Mouse (Mus musculus): ENCODE data around the gene Rwdd1. TPM values are rescaled to one million over a fixed set of nuclear protein-coding genes. Genes with fewer than 3 reads are reported as not detected.

The Rwdd1 gene
- polyA plus RNA-seq (2014; fragmentation: Nextera tagmentation; extraction: Ambion mirVana): 138 and 141 TPM in 2 replicates

- DNase-seq (ENCODE audit: low spot score): peak; percentile 99
- Histone ChIP-seq H3K9me3 (ENCODE audit: control insufficient read depth, low read length) (no peaks in the 10 kb centered on the region), H3K9ac (ENCODE audit: low read depth, low read length) (peak within 1 kb of the TSS; percentile 83), H3K27me3 (replicated peaks; ENCODE audit: control insufficient read depth, insufficient read depth, low read length) (no peaks in the 10 kb centered on the region), H3K4me2 (ENCODE audit: low read depth, low read length) (peak within 1 kb of the TSS; percentile 76), H3K27ac (replicated peaks; ENCODE audit: low read depth, low read length) (peak within 1 kb of the TSS; percentile 92), H3K36me3 (ENCODE audit: control insufficient read depth, insufficient read depth, low read length) (no peaks in the 10 kb centered on the region), H3K4me3 (ENCODE audit: low read depth, low read length) (peak within 1 kb of the TSS; percentile 75), H3K4me1 (ENCODE audit: control insufficient read depth, insufficient read depth, low read length) (peaks cover 8% of the 10 kb centered on the region)
- peak; percentile 100 for ATAC-seq (ENCODE audit: low read depth)
- WGBS: under 1% methylated on average over 47 of the region's 82 CpGs
Measured at GRCm38 (mm10) chr10:34019302-34020075, at the start of gene Rwdd1. Gene Rwdd1, minus strand, starts transcription at chr10:34019624.

DNA sequence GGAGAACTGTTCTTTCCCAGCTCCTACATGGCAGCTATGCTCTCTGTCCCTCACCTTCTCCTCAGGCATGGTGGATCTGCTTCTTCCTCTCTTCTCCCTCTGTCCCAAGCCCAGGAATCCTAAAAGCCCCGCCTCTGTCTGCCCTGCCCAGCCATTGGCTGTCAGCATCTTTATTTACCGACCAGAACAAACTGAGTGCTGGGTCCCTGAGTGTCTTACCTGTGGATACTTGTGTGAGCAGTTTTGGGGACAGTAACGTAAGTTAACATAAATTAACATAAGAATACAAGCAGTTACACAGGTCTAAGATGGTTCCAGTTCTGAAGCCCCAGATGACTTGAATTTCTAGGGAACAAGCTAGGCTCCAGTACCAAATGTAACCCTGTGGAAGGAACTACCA, 47.2 kb upstream of the Rwdd1 start:
- H3K9me3 ChIP-seq (ENCODE audit: control insufficient read depth, low read length): no peaks in the 10 kb centered on the region
- 61% methylated on average over 3 of the region's 3 CpGs for WGBS
- H3K4me3 ChIP-seq (ENCODE audit: low read depth, low read length): no peak overlapping the region
- H3K4me1 ChIP-seq (ENCODE audit: control insufficient read depth, insufficient read depth, low read length): no peaks in the 10 kb centered on the region
- no peak overlapping the region for H3K4me2 ChIP-seq (ENCODE audit: low read depth, low read length)
- H3K27ac ChIP-seq (replicated peaks; ENCODE audit: low read depth, low read length): no peak overlapping the region
- H3K9ac ChIP-seq (ENCODE audit: low read depth, low read length): no peak overlapping the region
- no peaks in the 10 kb centered on the region for H3K27me3 ChIP-seq (replicated peaks; ENCODE audit: control insufficient read depth, insufficient read depth, low read length)
- H3K36me3 ChIP-seq (ENCODE audit: control insufficient read depth, insufficient read depth, low read length): no peaks in the 10 kb centered on the region
- ATAC-seq (ENCODE audit: low read depth): no peak
- DNase-seq (ENCODE audit: low spot score): no peak

GRCm38 (mm10) chr10:34053987-34054386, 34.6 kb upstream of the Rwdd1 start:
- no peaks in the 10 kb centered on the region for H3K9me3 ChIP-seq (ENCODE audit: control insufficient read depth, low read length)
- DNase-seq (ENCODE audit: low spot score) (no peak), ATAC-seq (ENCODE audit: low read depth) (no peak)
- no peaks in the 10 kb centered on the region for H3K27me3 ChIP-seq (replicated peaks; ENCODE audit: control insufficient read depth, insufficient read depth, low read length)
- 94% methylated on average over 2 of the region's 2 CpGs for WGBS
- H3K27ac ChIP-seq (replicated peaks; ENCODE audit: low read depth, low read length): no peak overlapping the region
- H3K36me3 ChIP-seq (ENCODE audit: control insufficient read depth, insufficient read depth, low read length): no peaks in the 10 kb centered on the region
- no peak overlapping the region for H3K9ac ChIP-seq (ENCODE audit: low read depth, low read length)
- no peak overlapping the region for H3K4me3 ChIP-seq (ENCODE audit: low read depth, low read length)
- no peak overlapping the region for H3K4me2 ChIP-seq (ENCODE audit: low read depth, low read length)
- H3K4me1 ChIP-seq (ENCODE audit: control insufficient read depth, insufficient read depth, low read length): no peaks in the 10 kb centered on the region

GRCm38 (mm10) chr10:34044210-34044609, 24.8 kb upstream of the Rwdd1 start, which contains the start of gene Calhm4:
Gene Calhm4, minus strand, starts transcription at chr10:34044310.
- no peak within 1 kb of the TSS for H3K4me2 ChIP-seq (ENCODE audit: low read depth, low read length)
- H3K36me3 ChIP-seq (ENCODE audit: control insufficient read depth, insufficient read depth, low read length): no peaks in the 10 kb centered on the region
- no peaks in the 10 kb centered on the region for H3K9me3 ChIP-seq (ENCODE audit: control insufficient read depth, low read length)
- no peaks in the 10 kb centered on the region for H3K4me1 ChIP-seq (ENCODE audit: control insufficient read depth, insufficient read depth, low read length)
- no peak within 1 kb of the TSS for H3K9ac ChIP-seq (ENCODE audit: low read depth, low read length)
- no peaks in the 10 kb centered on the region for H3K27me3 ChIP-seq (replicated peaks; ENCODE audit: control insufficient read depth, insufficient read depth, low read length)
- 86% methylated on average over 5 of the region's 5 CpGs for WGBS
- DNase-seq (ENCODE audit: low spot score): no peak
- no peak within 1 kb of the TSS for H3K4me3 ChIP-seq (ENCODE audit: low read depth, low read length)
- H3K27ac ChIP-seq (replicated peaks; ENCODE audit: low read depth, low read length): no peak within 1 kb of the TSS
- ATAC-seq (ENCODE audit: low read depth): no peak

DNA sequence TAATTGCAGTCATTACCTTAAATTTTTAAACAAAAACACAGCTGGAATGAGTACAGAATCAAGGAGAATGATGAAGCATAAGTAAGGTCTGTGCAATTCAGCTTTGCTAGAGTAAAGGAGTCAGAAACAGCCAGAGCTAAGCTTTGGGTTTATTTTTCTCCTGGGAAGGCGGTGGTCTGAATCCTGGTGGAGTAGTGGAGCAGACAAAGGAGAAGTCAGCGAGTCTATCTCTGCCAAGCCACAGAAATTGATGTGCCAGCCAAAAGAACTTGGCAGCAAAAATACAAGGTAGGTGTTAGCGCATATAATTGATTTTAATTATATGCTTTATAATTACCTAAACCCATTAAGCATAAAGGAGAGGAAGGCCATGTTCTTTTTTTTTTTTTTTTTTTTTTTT, 18.0 kb upstream of the Rwdd1 start, which contains the start of gene Trappc3l:
TSS of gene Trappc3l (plus strand) at position 197 of the 400 bp plus-strand sequence.
- Histone ChIP-seq H3K4me3 (ENCODE audit: low read depth, low read length) (no peak within 1 kb of the TSS), H3K27ac (replicated peaks; ENCODE audit: low read depth, low read length) (0 out of 2 replicates have a peak within 1 kb of the TSS, but pooled peaks have one; percentile 15), H3K27me3 (replicated peaks; ENCODE audit: control insufficient read depth, insufficient read depth, low read length) (no peaks in the 10 kb centered on the region), H3K36me3 (ENCODE audit: control insufficient read depth, insufficient read depth, low read length) (no peaks in the 10 kb centered on the region), H3K4me2 (ENCODE audit: low read depth, low read length) (no peak within 1 kb of the TSS), H3K4me1 (ENCODE audit: control insufficient read depth, insufficient read depth, low read length) (peaks cover 7% of the 10 kb centered on the region; the same call in 1 of the 2 replicates), H3K9ac (ENCODE audit: low read depth, low read length) (no peak within 1 kb of the TSS), H3K9me3 (ENCODE audit: control insufficient read depth, low read length) (no peaks in the 10 kb centered on the region)
- peak; percentile 13 for DNase-seq (ENCODE audit: low spot score)
- ATAC-seq (ENCODE audit: low read depth): 0 out of 2 replicates have a peak, but pooled peaks have one; percentile 22
- WGBS: 60% methylated on average over 3 of the region's 3 CpGs

DNA sequence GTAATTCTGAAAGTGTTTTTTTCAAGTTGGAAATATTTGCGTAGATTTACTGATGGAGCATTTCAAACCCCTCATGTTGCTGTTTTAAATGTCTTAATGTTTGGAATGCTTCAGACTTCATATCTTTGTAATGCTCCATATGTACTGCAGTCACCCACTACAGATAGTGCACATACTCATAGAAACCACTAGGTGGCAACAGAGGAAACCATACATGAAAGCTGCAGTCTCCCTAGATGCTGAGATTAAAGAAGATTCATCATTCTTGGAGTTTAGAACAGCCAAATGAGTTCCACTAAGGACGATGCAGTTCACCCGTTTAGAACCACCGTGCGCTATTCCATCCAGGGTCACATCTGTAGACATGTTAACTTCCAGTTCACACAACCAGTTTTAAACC, 17.2 kb upstream of the Rwdd1 start:
- WGBS: 13% methylated on average over 5 of the region's 5 CpGs
- Histone ChIP-seq H3K9me3 (ENCODE audit: control insufficient read depth, low read length) (no peaks in the 10 kb centered on the region), H3K27me3 (replicated peaks; ENCODE audit: control insufficient read depth, insufficient read depth, low read length) (no peaks in the 10 kb centered on the region), H3K4me3 (ENCODE audit: low read depth, low read length) (no peak overlapping the region), H3K9ac (ENCODE audit: low read depth, low read length) (no peak overlapping the region), H3K36me3 (ENCODE audit: control insufficient read depth, insufficient read depth, low read length) (no peaks in the 10 kb centered on the region), H3K4me2 (ENCODE audit: low read depth, low read length) (no peak overlapping the region), H3K27ac (replicated peaks; ENCODE audit: low read depth, low read length) (no peak overlapping the region), H3K4me1 (ENCODE audit: control insufficient read depth, insufficient read depth, low read length) (peaks cover 7% of the 10 kb centered on the region; the same call in 1 of the 2 replicates)
- ATAC-seq (ENCODE audit: low read depth): peak; percentile 65
- peak; percentile 67 for DNase-seq (ENCODE audit: low spot score)

DNA sequence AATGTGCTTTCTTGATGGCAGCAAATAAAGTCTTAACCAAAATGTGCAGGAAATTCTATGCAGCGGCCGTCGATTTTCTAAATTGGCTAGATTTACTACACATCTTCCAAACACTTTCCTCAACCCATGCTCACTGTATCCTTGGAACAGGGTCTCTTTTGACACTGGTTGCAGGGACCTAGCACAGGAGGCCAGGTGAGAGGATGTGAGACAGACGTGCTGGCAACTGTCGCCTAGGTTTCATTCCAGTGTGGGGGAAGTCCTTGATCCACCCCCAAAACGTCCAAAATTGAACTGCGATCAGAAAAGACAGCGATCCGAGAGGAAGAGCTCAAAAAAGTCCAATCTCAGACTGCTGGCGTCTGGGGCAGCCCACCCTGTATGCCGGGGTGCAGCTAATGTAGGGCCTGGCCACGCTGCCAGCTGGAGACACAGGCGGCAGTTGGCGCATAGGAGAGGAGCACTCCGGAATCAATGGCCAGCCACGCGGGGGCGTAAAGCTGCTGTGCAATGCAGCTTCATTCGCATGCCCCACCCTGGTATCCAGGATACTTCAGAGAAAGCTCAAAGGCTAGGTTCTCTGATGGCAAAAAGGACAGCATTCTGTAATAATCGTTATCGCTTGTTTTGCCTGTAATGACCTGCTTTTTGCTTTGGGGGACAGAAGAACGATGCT, 14.3 kb upstream of the Rwdd1 start:
- Histone ChIP-seq H3K9me3 (ENCODE audit: control insufficient read depth, low read length) (no peaks in the 10 kb centered on the region), H3K36me3 (ENCODE audit: control insufficient read depth, insufficient read depth, low read length) (no peaks in the 10 kb centered on the region), H3K27ac (replicated peaks; ENCODE audit: low read depth, low read length) (no peak overlapping the region), H3K27me3 (replicated peaks; ENCODE audit: control insufficient read depth, insufficient read depth, low read length) (no peaks in the 10 kb centered on the region), H3K4me1 (ENCODE audit: control insufficient read depth, insufficient read depth, low read length) (peaks cover 7% of the 10 kb centered on the region; the same call in 1 of the 2 replicates), H3K9ac (ENCODE audit: low read depth, low read length) (peak overlapping the region; percentile 46; the same call in 1 of the 2 replicates), H3K4me2 (ENCODE audit: low read depth, low read length) (peak overlapping the region; percentile 45), H3K4me3 (ENCODE audit: low read depth, low read length) (no peak overlapping the region)
- peak; percentile 91 for DNase-seq (ENCODE audit: low spot score)
- WGBS: 18% methylated on average over 22 of the region's 22 CpGs
- ATAC-seq (ENCODE audit: low read depth): peak; percentile 93

DNA sequence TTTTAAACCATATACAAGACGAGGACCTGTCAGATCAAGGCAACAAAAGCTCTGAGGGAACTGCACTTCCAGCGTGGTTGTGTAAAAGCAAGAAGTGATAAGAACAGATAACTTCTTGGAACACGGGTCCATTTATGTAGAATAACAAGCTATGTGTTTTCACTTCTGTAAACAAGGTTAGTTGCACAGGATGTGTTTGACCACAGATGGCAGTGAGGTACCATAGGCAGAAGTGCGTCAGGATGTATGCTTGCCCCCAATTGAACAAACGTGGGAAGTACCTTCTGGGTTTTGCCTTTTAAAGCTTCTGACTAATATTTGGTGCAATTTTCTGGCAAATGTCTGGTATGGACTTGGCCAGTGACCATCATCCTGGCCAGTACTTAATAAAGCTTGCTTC, 10.9 kb upstream of the Rwdd1 start:
- Histone ChIP-seq H3K4me3 (ENCODE audit: low read depth, low read length) (no peak overlapping the region), H3K36me3 (ENCODE audit: control insufficient read depth, insufficient read depth, low read length) (no peaks in the 10 kb centered on the region), H3K27ac (replicated peaks; ENCODE audit: low read depth, low read length) (no peak overlapping the region), H3K27me3 (replicated peaks; ENCODE audit: control insufficient read depth, insufficient read depth, low read length) (no peaks in the 10 kb centered on the region), H3K9me3 (ENCODE audit: control insufficient read depth, low read length) (no peaks in the 10 kb centered on the region), H3K9ac (ENCODE audit: low read depth, low read length) (no peak overlapping the region), H3K4me2 (ENCODE audit: low read depth, low read length) (no peak overlapping the region), H3K4me1 (ENCODE audit: control insufficient read depth, insufficient read depth, low read length) (peaks cover 4% of the 10 kb centered on the region; the same call in 1 of the 2 replicates)
- ATAC-seq (ENCODE audit: low read depth): no peak
- 80% methylated on average over 5 of the region's 5 CpGs for WGBS
- no peak for DNase-seq (ENCODE audit: low spot score)

Measured in embryonic facial prominence, embryonic 14.5 days (tissue).